Mouse (Mus musculus) intestine, postnatal 0 days (tissue): ENCODE measurements around the gene Tsc22d2. TPM values are rescaled to one million over a fixed set of nuclear protein-coding genes. Genes with fewer than 3 reads are reported as not detected.
"Not testable (repeated sequence)": the region's sequence is repeated elsewhere in the genome, so short reads cannot be mapped to it uniquely, and the experiment has no call there.

Experiments
- ATAC-seq: fragments of 200-750 bp; cut with Nextera tagmentation; 2 replicates; pipeline ENCODE4 v1.8.0; 2017; ENCODE audit warnings: mild to moderate bottlenecking, moderate TSS enrichment, moderate library complexity
- H3K27ac ChIP-seq: fragments of 300-500 bp; sonication (generic); 2 replicates; pipeline ENCODE4 v1.5.1; 2014; ENCODE audit warnings: mild to moderate bottlenecking, low read depth, low read length, moderate library complexity
- H3K27me3 ChIP-seq: fragments of 300-500 bp; sonication (generic); replicated peaks from 2 replicates; pipeline ENCODE4 v1.6.1; 2014; ENCODE audit warnings: low read length, mixed read lengths; ENCODE audit not compliant: control insufficient read depth, insufficient read depth
- H3K36me3 ChIP-seq: fragments of 300-500 bp; sonication (generic); 2 replicates; pipeline ENCODE4 v1.6.1; 2014; ENCODE audit warnings: mild to moderate bottlenecking, moderate library complexity; ENCODE audit not compliant: control insufficient read depth, insufficient read depth
- H3K4me1 ChIP-seq: fragments of 300-500 bp; sonication (generic); replicated peaks from 2 replicates; pipeline ENCODE4 v1.6.1; 2014; ENCODE audit warnings: antibody characterized with exemption, low read length, mixed read lengths; ENCODE audit not compliant: control insufficient read depth, insufficient read depth
- H3K4me2 ChIP-seq: fragments of 300-500 bp; sonication (generic); replicated peaks from 2 replicates; pipeline ENCODE4 v1.6.1; 2014; ENCODE audit warnings: low read depth, mild to moderate bottlenecking, moderate library complexity
- H3K4me3 ChIP-seq: fragments of 300-500 bp; sonication (generic); 2 replicates; pipeline ENCODE4 v1.5.1; 2014; ENCODE audit warnings: low read depth, low read length
- H3K9ac ChIP-seq: fragments of 300-500 bp; sonication (generic); 2 replicates; pipeline ENCODE4 v1.6.1; 2014; ENCODE audit warnings: mild to moderate bottlenecking, low read depth, low read length
- H3K9me3 ChIP-seq: fragments of 300-500 bp; sonication (generic); 2 replicates; pipeline ENCODE4 v1.6.1; 2016; ENCODE audit warnings: mixed run types; ENCODE audit not compliant: control insufficient read depth
- CTCF ChIP-seq: sonication (generic); IDR thresholded peaks from 2 replicates; pipeline ENCODE4 v1.5.1; 2016; ENCODE audit warnings: low read depth, mild to moderate bottlenecking, control low read depth, antibody characterized with exemption, moderate library complexity
- WGBS: fragments of 180-500 bp; shearing (Covaris S2); extraction: QIAGEN DNeasy Blood & Tissue Kit; methylation state at CpG from one replicate; pipeline ENCODE4 v1.1.7; 2014; 5-methylcytosine and 5-hydroxymethylcytosine counted together
- polyA plus RNA-seq: library from polyadenylated mRNA; unstranded; fragments of >200 nt; fragmentation: Nextera tagmentation; extraction: Ambion mirVana; gene quantifications from 2 replicates; pipeline ENCODE4 v1.2.1, GENCODE M21; 2015

Gene Tsc22d2
- polyA plus RNA-seq, 1 experiment from 2014 or later, result 10.5 TPM

DNA sequence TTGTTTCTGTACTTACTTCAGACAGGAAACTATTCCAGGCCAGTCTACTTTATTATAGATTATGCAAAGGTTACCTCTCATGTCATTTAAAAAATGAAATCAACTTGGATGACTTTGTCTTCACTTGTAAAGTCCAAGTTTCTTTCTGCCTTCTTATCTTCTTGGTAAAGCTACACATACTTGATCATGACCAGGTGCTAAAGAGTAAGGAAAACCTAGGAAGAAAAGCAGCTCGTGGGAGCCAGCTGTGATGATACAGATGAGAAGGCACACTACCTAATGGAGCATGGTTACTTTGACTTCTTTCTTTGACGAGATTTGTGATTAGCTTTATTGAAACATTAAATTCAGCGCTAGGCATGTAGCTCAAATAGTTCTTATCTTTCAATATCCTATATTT, 40.7 kb downstream of the Tsc22d2 start:
- H3K27me3 ChIP-seq, result no peaks in the 10 kb centered on the region
- no peak for TF ChIP-seq CTCF
- no peak overlapping the region for H3K9ac ChIP-seq
- peak overlapping the region; percentile 62; the same call in 1 of the 2 replicates for H3K27ac ChIP-seq
- ATAC-seq, result 0 out of 2 replicates have a peak, but pooled peaks have one; percentile 54
- H3K9me3 ChIP-seq, result no peaks in the 10 kb centered on the region
- H3K4me2 ChIP-seq, result peak overlapping the region; percentile 30; the same call in 1 of the 2 replicates
- H3K4me3 ChIP-seq, result no peak overlapping the region
- WGBS, result 55% methylated on average over 3 of the region's 3 CpGs
- peaks cover 5% of the 10 kb centered on the region for H3K36me3 ChIP-seq
- no peaks in the 10 kb centered on the region for H3K4me1 ChIP-seq

DNA sequence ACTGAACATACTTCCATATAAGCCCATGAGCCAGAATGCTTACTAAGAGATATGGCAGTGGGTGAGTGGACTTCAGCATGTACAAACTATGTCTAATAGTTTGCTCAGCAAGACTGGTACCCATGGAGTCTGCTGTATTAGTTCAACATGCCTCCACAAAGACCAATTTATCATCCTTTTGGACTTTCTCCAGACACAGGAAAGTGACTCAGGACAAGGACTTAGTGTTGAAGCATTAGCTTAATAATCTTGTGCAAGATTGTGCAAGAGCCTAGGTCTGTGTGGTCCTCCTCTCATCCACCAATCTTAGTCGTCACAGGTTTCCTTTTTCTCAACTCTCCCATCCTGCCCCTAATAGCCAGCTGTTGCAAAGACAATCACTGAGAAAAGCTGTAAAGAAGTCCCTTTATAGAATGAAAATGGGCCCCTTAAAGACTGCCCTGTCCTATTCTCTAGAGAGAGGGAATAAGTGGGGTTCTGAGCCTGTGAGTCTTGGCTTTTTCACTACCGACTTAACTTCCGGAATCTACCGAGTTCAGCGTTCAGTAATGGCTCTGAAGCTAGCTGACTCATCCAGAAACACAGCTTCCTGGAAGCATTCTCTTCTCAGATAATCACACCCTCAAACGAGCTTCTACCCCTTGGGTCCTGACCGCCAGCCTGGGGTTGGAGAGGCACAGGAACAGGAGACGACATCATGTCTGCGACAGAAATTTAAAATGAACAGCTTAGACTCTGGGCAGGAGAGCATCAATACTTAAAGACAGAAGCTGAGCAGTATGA, 55.3 kb downstream of the Tsc22d2 start:
- Histone ChIP-seq H3K9ac (no peak overlapping the region), H3K4me2 (0 out of 2 replicates have a peak overlapping the region, but pooled peaks have one; percentile 6), H3K27me3 (no peaks in the 10 kb centered on the region), H3K36me3 (no peaks in the 10 kb centered on the region), H3K4me3 (no peak overlapping the region), H3K27ac (no peak overlapping the region), H3K9me3 (no peaks in the 10 kb centered on the region), H3K4me1 (0 out of 2 replicates have a peak, but pooled peaks cover 4% of the 10 kb centered on the region)
- 64% methylated on average over 9 of the region's 9 CpGs for WGBS
- ATAC-seq, result 0 out of 2 replicates have a peak, but pooled peaks have one; percentile 53
- TF ChIP-seq CTCF, result no peak

- not testable (repeated sequence) for H3K9ac ChIP-seq, H3K27me3 ChIP-seq, H3K4me1 ChIP-seq, ATAC-seq, H3K27ac ChIP-seq, H3K4me2 ChIP-seq, H3K9me3 ChIP-seq, H3K36me3 ChIP-seq, H3K4me3 ChIP-seq
- 100% methylated on average over 1 of the region's 1 CpGs for WGBS
These were observed 60.8 kb downstream of the Tsc22d2 start for GRCm38 (mm10) chr3:58475298-58475697.

DNA sequence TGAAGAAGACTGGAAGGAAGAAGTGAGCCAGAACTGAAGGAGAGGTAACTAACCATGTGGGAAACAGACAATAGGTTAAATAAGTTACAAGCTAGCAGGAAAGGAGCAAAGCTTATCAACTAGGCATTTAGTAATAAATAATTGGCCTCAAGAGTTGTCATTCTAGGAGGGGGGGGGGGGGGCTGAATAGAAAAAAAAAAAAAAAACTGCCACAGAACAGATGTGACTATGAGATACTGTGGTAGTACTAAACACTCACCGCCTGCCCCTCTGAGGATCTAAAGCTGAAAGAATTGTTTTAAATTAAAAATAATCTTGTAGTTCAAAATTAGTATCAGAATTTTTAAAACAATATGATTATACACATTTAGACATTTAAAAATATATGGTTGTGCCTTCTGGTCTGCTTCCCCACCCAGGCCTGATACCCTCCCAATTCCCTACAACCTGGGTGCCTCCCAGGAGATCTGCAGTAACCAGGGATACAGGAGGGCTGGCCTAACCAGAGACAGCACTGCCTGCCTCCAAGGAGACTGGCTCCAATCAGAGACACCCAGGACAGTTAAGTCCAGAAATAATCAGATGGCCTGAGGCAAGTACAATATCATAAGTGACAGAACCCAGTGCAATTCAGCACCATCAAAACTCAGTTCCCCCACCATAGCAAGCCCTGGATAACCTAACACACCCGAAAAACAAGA, 64.4 kb downstream of the Tsc22d2 start:
- H3K27me3 ChIP-seq, result no peaks in the 10 kb centered on the region
- no peaks in the 10 kb centered on the region for H3K36me3 ChIP-seq
- no peak overlapping the region for H3K27ac ChIP-seq
- no peaks in the 10 kb centered on the region for H3K4me1 ChIP-seq
- H3K4me3 ChIP-seq, result no peak overlapping the region
- TF ChIP-seq CTCF, result no peak
- no peak overlapping the region for H3K4me2 ChIP-seq
- ATAC-seq, result no peak
- no peaks in the 10 kb centered on the region for H3K9me3 ChIP-seq
- no peak overlapping the region for H3K9ac ChIP-seq
- WGBS, result 91% methylated on average over 2 of the region's 2 CpGs

DNA sequence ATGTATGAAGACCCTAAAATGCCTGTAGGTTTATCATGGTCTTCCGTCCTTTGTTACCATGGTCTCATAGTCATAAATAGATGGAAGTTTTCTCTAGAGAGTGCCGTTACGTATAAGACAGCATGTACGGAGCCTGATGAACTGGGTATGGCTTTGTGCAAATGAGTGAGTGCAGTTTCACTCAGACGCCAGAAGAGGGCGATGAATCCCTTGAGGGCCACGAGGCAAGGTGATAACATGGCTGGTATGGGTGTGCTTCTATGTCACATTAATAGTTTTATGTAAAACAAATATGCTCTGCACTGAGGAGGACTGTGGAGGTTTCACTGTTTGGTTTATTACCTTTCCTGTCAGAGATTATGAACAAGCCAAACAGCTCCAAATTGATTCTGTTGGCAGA, 71.4 kb downstream of the Tsc22d2 start:
- Histone ChIP-seq H3K27me3 (no peaks in the 10 kb centered on the region), H3K9ac (no peak overlapping the region), H3K4me1 (no peaks in the 10 kb centered on the region), H3K9me3 (no peaks in the 10 kb centered on the region), H3K4me3 (no peak overlapping the region), H3K27ac (no peak overlapping the region), H3K4me2 (no peak overlapping the region), H3K36me3 (no peaks in the 10 kb centered on the region)
- TF ChIP-seq CTCF, result peak; percentile 65
- peak; percentile 36; the same call in 1 of the 2 replicates for ATAC-seq
- WGBS, result 65% methylated on average over 7 of the region's 7 CpGs

DNA sequence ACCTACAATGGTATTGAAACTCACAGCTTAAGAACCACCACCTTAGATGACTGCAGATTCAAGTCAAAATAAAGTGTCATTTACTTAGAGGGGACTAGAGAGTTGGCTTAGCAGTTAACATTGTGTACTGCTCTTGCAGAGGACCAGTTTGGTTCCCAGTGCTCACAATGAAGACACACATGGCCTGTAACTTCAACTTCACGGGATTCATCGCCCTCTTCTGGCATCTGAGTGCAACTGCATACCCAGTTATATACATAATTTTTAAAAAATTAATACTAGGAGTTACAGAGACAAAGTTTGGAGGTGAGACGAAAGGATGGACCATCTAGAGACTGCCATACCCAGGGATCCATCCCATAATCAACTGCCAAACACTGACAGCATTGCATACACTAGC, 72.6 kb downstream of the Tsc22d2 start:
- WGBS, result 74% methylated on average over 3 of the region's 3 CpGs
- no peaks in the 10 kb centered on the region for H3K36me3 ChIP-seq
- ATAC-seq, result no peak

More for the DNA sequence above, 72.6 kb downstream of the Tsc22d2 start:
- Histone ChIP-seq H3K9ac (no peak overlapping the region), H3K4me1 (no peaks in the 10 kb centered on the region), H3K4me2 (no peak overlapping the region), H3K27ac (no peak overlapping the region), H3K4me3 (no peak overlapping the region), H3K27me3 (no peaks in the 10 kb centered on the region), H3K9me3 (no peaks in the 10 kb centered on the region)
- peak; percentile 51 for TF ChIP-seq CTCF
